Mouse (Mus musculus) hindbrain, embryonic 13.5 days (tissue): ENCODE data around the gene Ccna2. TPM values are rescaled to one million over a fixed set of nuclear protein-coding genes. Genes with fewer than 3 reads are reported as not detected.

Source experiments
- ATAC-seq: fragments of 200-750 bp; cut with Nextera tagmentation; 2 replicates; pipeline ENCODE4 v1.8.0; 2017; ENCODE audit warnings: moderate TSS enrichment; ENCODE audit not compliant: low FRiP score
- H3K27ac ChIP-seq: fragments of 300-500 bp; sonication (generic); 2 replicates; pipeline ENCODE4 v1.5.1; 2015; ENCODE audit warnings: inconsistent platforms, mild to moderate bottlenecking, moderate library complexity
- H3K27me3 ChIP-seq: fragments of 300-500 bp; sonication (generic); 2 replicates; pipeline ENCODE4 v1.6.1; 2015; ENCODE audit warnings: mild to moderate bottlenecking, inconsistent platforms
- H3K36me3 ChIP-seq: fragments of 300-500 bp; sonication (generic); 2 replicates; pipeline ENCODE4 v1.6.1; 2015; ENCODE audit warnings: mild to moderate bottlenecking, inconsistent platforms
- H3K4me1 ChIP-seq: fragments of 300-500 bp; sonication (generic); replicated peaks from 2 replicates; pipeline ENCODE4 v1.6.1; 2015; ENCODE audit warnings: inconsistent platforms
- H3K4me2 ChIP-seq: fragments of 300-500 bp; sonication (generic); 2 replicates; pipeline ENCODE4 v1.6.1; 2015; ENCODE audit warnings: inconsistent platforms, mild to moderate bottlenecking, moderate library complexity
- H3K4me3 ChIP-seq: fragments of 300-500 bp; sonication (generic); 2 replicates; pipeline ENCODE4 v1.5.1; 2015; ENCODE audit warnings: mild to moderate bottlenecking, inconsistent platforms
- H3K9ac ChIP-seq: fragments of 300-500 bp; sonication (generic); 2 replicates; pipeline ENCODE4 v1.6.1; 2015; ENCODE audit warnings: mild to moderate bottlenecking, inconsistent platforms
- H3K9me3 ChIP-seq: fragments of 300-500 bp; sonication (generic); 2 replicates; pipeline ENCODE4 v1.6.1; 2016; ENCODE audit warnings: inconsistent platforms
- WGBS: fragments of 180-500 bp; shearing (Covaris S2); methylation state at CpG from one replicate; pipeline ENCODE4 v1.1.7; 2015; 5-methylcytosine and 5-hydroxymethylcytosine counted together
- polyA plus RNA-seq: library from polyadenylated mRNA; unstranded; fragments of >200 nt; fragmentation: Nextera tagmentation; extraction: Ambion mirVana; gene quantifications from 2 replicates; pipeline ENCODE4 v1.2.1, GENCODE M21; 2015

Ccna2 gene
- polyA plus RNA-seq, 1 experiment from 2014 or later, result 44.0 TPM

DNA sequence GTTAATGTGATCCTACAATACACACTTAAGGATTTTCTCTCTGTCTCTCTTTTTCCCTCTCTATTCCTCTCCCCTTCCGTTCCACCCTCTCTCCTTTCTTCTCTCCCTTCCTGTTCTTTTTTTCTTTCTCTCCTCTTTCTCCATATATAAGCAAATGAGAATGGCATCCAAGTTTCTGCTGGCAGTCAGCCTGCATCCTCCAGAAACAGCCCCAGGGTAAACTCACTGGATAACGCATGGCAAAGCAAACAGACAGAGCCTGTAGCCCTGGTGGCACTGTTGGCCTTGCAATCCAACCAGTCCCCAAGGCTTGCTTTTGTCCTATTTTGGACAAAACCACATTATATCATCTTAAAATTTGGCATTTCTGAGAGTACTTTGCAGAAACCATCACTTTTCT, 40.7 kb downstream of the Ccna2 start:
- Histone ChIP-seq H3K4me2 (no peak overlapping the region), H3K4me1 (peaks cover 7% of the 10 kb centered on the region; the same call in 1 of the 2 replicates), H3K36me3 (no peaks in the 10 kb centered on the region), H3K27ac (no peak overlapping the region), H3K9ac (no peak overlapping the region), H3K9me3 (no peaks in the 10 kb centered on the region), H3K4me3 (no peak overlapping the region), H3K27me3 (peaks cover 25% of the 10 kb centered on the region)
- 35% methylated on average over 2 of the region's 2 CpGs for WGBS
- no peak for ATAC-seq

DNA sequence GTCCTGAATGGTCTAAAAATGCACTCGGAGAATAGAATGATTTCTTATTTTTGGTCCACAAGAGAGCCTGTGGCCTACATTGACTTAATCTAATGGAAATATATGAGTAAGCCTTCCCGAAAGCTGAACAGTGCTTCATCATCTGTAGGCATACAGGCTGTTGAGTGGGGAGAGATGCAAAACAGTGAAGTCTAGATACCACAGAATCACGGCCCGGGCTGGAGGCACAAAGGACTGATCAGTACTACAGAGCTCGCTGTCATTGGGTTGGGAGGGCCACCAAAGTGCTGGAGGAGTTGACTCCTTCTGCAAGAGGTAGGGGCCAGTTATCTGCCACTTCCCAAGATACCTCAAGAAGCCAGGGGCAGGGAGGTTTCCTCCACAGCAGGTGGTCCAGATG, 41.2 kb downstream of the Ccna2 start:
- Histone ChIP-seq H3K9me3 (no peaks in the 10 kb centered on the region), H3K4me1 (peaks cover 7% of the 10 kb centered on the region; the same call in 1 of the 2 replicates), H3K36me3 (no peaks in the 10 kb centered on the region), H3K4me3 (no peak overlapping the region), H3K27ac (no peak overlapping the region), H3K27me3 (peaks cover 25% of the 10 kb centered on the region), H3K4me2 (no peak overlapping the region), H3K9ac (no peak overlapping the region)
- no peak for ATAC-seq
- WGBS, result 78% methylated on average over 5 of the region's 5 CpGs

DNA sequence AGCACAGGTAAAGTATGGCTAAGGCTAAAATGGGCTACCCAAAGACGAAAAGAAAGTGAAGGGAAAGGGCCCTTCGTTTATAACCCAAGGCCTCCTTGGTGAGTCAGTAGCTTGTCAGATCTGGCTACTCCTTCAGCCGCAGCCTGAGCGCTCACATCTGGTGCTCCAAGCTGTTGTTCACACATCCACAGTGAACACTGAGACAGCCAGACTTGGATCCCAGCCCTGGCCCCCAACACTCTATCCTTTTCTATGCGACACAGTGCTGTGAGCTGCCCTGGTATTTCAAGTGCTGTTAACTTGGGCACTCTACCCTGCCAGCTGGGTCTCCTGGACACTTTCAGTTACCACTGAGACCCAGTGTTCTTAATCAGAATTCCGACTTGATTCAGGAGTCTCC, 41.6 kb downstream of the Ccna2 start:
- Histone ChIP-seq H3K36me3 (no peaks in the 10 kb centered on the region), H3K27ac (no peak overlapping the region), H3K27me3 (peaks cover 25% of the 10 kb centered on the region), H3K4me3 (no peak overlapping the region), H3K9ac (no peak overlapping the region), H3K9me3 (no peaks in the 10 kb centered on the region), H3K4me1 (peaks cover 7% of the 10 kb centered on the region; the same call in 1 of the 2 replicates), H3K4me2 (no peak overlapping the region)
- 93% methylated on average over 6 of the region's 6 CpGs for WGBS
- no peak for ATAC-seq

DNA sequence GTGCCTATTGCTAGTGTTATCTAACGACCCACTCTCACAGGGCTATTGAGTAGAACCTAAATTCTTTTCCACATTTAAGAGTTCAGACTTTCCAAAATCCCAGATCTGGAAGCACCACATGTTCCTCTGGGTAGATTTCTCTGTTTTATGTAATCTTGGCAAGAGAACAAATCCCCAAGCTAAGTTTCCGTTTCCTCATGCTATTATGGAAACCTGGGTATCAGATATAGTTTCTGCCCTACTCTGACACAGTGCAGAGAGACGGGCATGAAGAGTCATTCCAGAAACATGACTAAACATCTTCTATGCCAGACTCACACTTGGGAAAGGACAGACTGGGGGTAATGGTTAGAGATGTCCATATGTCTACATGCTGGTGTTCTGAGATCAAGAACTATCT, 47.5 kb downstream of the Ccna2 start:
- ATAC-seq, result no peak
- H3K4me2 ChIP-seq, result no peak overlapping the region
- peaks cover 40% of the 10 kb centered on the region for H3K27me3 ChIP-seq
- peaks cover 14% of the 10 kb centered on the region for H3K4me1 ChIP-seq
- no peaks in the 10 kb centered on the region for H3K36me3 ChIP-seq
- H3K4me3 ChIP-seq, result no peak overlapping the region
- no peaks in the 10 kb centered on the region for H3K9me3 ChIP-seq
- H3K9ac ChIP-seq, result no peak overlapping the region
- 90% methylated on average over 3 of the region's 3 CpGs for WGBS
- no peak overlapping the region for H3K27ac ChIP-seq

DNA sequence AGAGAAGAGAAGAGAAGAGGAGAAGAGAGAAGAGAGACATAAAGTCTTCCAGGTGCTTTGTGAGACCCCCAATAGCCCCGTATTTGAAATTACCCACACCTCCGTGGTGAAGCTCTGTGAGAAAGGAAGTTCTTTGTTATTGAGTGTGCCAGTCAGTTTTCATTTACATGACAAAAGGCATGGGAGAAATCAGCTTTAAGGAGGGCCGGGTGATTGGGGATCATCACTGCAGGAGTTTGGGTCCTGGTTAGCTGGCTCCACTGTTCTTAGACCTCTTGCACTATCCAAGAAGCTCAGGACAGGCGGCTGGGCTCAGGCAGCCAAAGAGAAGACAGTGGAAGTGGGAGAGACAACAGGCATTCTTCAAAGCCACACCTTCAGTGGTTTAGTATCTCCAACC, 49.8 kb downstream of the Ccna2 start:
- no peak overlapping the region; the same call in 1 of the 2 replicates for H3K4me2 ChIP-seq
- WGBS, result 4% methylated on average over 4 of the region's 4 CpGs
- no peak for ATAC-seq

GRCm38 (mm10) chr3:36521073-36522060, 50.6 kb downstream of the Ccna2 start, which contains the start of gene Gm11549:
Gene Gm11549 (minus strand): TSS chr3:36521813.
- under 1% methylated on average over 51 of the region's 51 CpGs for WGBS
- peak within 1 kb of the TSS; percentile 73 for H3K9ac ChIP-seq
- no peak within 1 kb of the TSS for H3K27ac ChIP-seq
- peak; percentile 78 for ATAC-seq
- peaks cover 14% of the 10 kb centered on the region for H3K4me1 ChIP-seq
- peak within 1 kb of the TSS; percentile 97 for H3K4me2 ChIP-seq
- peak within 1 kb of the TSS; percentile 57 for H3K4me3 ChIP-seq
- H3K27me3 ChIP-seq, result peaks cover 46% of the 10 kb centered on the region
- no peaks in the 10 kb centered on the region for H3K36me3 ChIP-seq
- no peaks in the 10 kb centered on the region for H3K9me3 ChIP-seq

More for the DNA sequence above, 49.8 kb downstream of the Ccna2 start:
- H3K27me3 ChIP-seq, result peaks cover 46% of the 10 kb centered on the region
- no peaks in the 10 kb centered on the region for H3K9me3 ChIP-seq
- H3K4me3 ChIP-seq, result no peak overlapping the region
- no peak overlapping the region for H3K9ac ChIP-seq
- H3K4me1 ChIP-seq, result peaks cover 14% of the 10 kb centered on the region
- no peak overlapping the region for H3K27ac ChIP-seq
- H3K36me3 ChIP-seq, result no peaks in the 10 kb centered on the region

DNA sequence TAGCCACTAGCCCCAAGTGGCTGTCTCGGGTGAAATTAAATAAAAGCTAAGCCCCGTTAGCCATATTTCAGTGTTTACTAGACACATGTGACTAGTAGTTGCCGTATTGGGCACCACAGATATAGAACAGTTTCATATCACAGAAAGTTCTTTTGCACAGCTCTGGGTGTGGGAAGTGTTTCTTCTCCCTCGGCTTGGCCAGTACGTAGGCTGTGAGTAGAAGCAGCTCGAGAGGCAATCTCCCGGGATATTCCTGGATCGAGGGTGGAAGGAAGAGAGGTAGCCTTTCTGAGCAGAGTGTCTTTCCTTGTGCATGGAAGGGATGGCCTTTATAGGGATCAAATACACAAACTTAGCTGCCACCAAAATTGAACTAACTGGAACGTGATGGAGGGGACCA, 55.8 kb downstream of the Ccna2 start:
- no peaks in the 10 kb centered on the region for H3K36me3 ChIP-seq
- peaks cover 23% of the 10 kb centered on the region for H3K27me3 ChIP-seq
- ATAC-seq, result no peak
- peaks cover 5% of the 10 kb centered on the region for H3K4me1 ChIP-seq
- WGBS, result 88% methylated on average over 9 of the region's 9 CpGs
- no peak overlapping the region for H3K4me2 ChIP-seq
- H3K27ac ChIP-seq, result no peak overlapping the region
- H3K9ac ChIP-seq, result no peak overlapping the region
- no peak overlapping the region for H3K4me3 ChIP-seq
- H3K9me3 ChIP-seq, result no peaks in the 10 kb centered on the region

Other genes with a start within 250 kb of the Ccna2 start
- gene Anxa5, start 96.3 kb downstream of the Ccna2 start, polyA plus RNA-seq, result 85.5 and 88.8 TPM in 2 replicates
- 0.30 TPM in 1 of 2 replicates, not detected in the other for gene 1810062G17Rik, start 96.2 kb downstream of the Ccna2 start, polyA plus RNA-seq
- gene Gm11549, start 50.3 kb downstream of the Ccna2 start, polyA plus RNA-seq, result 0.38 and 0.53 TPM in 2 replicates
- 84.8 and 88.7 TPM in 2 replicates for gene Exosc9, start 19.5 kb downstream of the Ccna2 start, polyA plus RNA-seq
- 21.7 and 22.8 TPM in 2 replicates for gene Bbs7, start 41.3 kb upstream of the Ccna2 start, polyA plus RNA-seq
- 7.6 and 8.0 TPM in 2 replicates for gene Trpc3, start 118.0 kb upstream of the Ccna2 start, polyA plus RNA-seq